Mouse (Mus musculus) lung, postnatal 25 days (tissue): ENCODE measurements at regions not wholly inside any gene's neighbourhood (a gene's known extent, or its start where the extent isn't known, plus 50 kb on each side); places are given as distances from the start of the nearest gene placed in this dataset.

ENCODE experiments used
- DNase-seq: peaks from one replicate; pipeline ENCODE4 v3.0.0; 2022; ENCODE audit warnings: low spot score

DNA sequence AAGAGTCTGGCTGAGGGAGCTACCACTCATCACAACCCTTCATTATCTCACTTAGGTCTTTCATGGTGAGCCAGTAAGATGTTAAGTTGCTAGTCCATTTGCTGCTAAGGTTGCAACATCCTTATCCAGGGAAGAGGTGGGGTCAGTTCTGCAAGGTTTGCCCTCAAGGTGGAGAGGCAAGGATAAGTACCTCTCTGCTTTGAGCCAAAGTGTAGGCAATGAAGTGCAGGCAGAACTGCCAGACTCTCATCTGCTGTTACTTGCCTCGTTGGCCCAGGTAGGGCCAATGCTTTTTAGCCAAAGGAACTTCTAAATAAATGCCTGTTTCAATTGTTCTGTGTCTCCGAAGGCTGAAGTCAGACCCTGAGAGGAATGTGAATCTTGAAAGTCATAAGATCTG is 59.6 kb upstream of the Lclat1 start:
- no peak for DNase-seq

GRCm38 (mm10) chr17:73052956-73053355 is 54.8 kb upstream of the Lclat1 start:
- DNase-seq: no peak

DNA sequence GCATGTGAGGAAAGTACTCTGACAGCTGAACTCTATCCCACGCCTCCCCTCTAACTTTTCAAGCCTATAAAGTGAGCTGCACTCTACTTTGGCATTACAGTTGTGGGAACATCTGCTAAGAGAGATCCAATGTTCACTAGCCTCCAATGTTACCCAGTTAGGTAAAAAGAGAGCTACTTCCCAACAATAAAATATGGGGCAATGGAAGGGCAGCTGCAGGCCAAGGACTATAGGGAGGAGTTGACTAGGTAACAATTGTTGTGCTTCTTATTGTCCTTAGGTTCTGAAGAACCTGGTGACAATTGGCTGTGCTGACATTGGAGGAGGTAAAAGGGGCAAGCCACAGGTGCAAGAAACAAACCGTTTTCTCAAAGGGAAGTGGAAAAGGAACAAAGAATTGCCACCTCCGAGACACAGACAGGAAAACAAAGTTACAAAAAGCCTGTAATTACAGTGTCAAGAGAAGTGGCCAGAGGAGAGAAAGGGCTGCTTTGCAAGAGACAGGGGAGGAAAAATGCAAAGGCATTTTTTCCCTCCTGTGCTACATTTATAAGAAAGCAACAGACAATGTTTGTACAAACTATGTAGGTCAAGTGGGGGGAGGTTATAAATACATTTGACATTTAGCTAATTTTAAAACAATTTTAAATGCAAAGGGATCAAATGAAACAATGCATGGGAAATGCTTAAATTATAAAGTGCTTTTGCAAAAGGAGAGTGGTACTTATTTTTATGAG is 54.1 kb upstream of the Lclat1 start:
- no peak for DNase-seq

DNA sequence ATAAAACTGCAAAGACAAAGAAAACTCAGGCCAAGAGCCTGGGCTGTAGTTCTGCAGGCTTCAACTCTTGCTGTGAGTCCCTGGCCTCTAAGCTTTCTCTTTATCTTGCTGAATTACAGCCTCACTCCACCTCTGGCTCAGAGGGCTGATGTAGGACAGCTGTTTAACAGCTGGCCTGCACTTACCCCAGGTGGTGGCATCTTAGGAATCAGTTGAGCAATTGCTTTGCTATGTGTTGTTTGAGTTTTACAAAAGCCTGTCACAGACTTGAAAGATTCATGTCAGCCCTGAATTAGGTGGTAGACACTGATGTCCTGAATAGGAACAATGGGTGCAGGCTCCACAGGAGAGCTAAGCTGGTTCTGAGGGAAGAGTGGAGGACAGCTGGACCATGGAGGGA is 53.6 kb upstream of the Lclat1 start:
- DNase-seq: peak; percentile 63

DNA sequence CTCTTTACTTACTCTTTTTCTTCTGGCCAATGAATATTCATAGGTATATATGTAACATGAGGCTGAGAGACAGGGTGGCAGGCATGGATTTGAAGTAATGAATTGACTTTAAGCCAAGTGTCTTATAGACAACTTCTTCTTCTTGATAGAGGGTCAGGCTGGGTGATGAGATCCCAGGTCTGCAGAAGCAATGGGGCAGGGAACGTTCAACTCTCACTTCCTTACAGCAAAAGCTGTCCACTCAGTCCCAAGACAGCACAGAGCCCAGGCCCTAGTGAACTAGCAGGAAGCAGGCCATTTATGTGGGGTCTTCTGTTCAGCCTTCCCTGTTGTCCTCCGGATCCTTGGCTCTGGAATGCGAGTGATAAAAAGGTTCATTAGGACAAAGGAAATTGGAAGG is 52.6 kb upstream of the Lclat1 start:
- DNase-seq: no peak

GRCm38 (mm10) chr17:73055611-73056010 is 52.2 kb upstream of the Lclat1 start:
- no peak for DNase-seq

GRCm38 (mm10) chr17:73056616-73057015 is 51.2 kb upstream of the Lclat1 start:
- DNase-seq: no peak
